Mouse (Mus musculus) myocyte (in vitro differentiated cells): ENCODE results near the gene Olfr1371.

ENCODE experiments used
- CEBPB ChIP-seq: IDR thresholded peaks from 2 replicates; pipeline ENCODE4 v1.6.1; 2011; ENCODE audit warnings: mild to moderate bottlenecking, moderate library complexity; ENCODE audit not compliant: poor library complexity, insufficient read depth, severe bottlenecking
- E2F4 ChIP-seq: IDR thresholded peaks from one replicate; pipeline ENCODE4 v1.6.1; 2011; ENCODE audit warnings: mild to moderate bottlenecking, control low read depth, moderate library complexity; ENCODE audit not compliant: insufficient read depth
- POLR2A ChIP-seq: IDR thresholded peaks from one replicate; pipeline ENCODE4 v1.6.1; 2011; ENCODE audit warnings: low read depth, mild to moderate bottlenecking, control low read depth, moderate library complexity; ENCODE audit not compliant: insufficient read length
- POLR2AphosphoS2 ChIP-seq: IDR thresholded peaks from one replicate; pipeline ENCODE4 v1.6.1; 2011; ENCODE audit warnings: low read depth, control low read depth; ENCODE audit not compliant: insufficient read length
- TCF12 ChIP-seq: IDR thresholded peaks from one replicate; pipeline ENCODE4 v1.6.1; 2011; ENCODE audit warnings: mild to moderate bottlenecking, control low read depth; ENCODE audit not compliant: poor library complexity, insufficient read depth, severe bottlenecking
- TCF3 ChIP-seq: IDR thresholded peaks from one replicate; pipeline ENCODE4 v1.6.1; 2011; ENCODE audit warnings: low read depth, control low read depth; ENCODE audit not compliant: insufficient read length

DNA sequence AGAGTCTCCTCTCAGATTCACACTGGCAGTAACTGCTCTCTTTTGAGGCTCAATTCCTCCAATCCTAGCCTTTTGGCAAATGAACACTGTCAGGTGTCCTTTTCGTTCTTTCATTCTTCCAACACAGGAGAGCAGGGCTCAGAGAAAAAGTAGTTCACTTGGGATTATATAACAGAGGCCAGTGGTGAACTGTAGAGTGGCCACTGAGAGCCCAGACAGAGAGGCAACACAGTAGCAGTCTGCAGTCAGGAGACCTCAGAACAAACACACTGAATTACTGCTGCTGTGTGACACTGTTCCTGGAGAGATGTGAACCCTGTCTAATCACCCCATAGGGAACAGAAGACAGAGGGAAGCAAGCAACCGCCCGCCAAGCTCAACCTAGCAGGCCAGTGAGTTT is 13.3 kb upstream of the Olfr1371 start:
- TF ChIP-seq TCF3: no peak
- TF ChIP-seq POLR2AphosphoS2: no peak
- no peak for TF ChIP-seq E2F4
- no peak for TF ChIP-seq TCF12
- no peak for TF ChIP-seq CEBPB
- no peak for TF ChIP-seq POLR2A
